Mouse (Mus musculus) testis, adult 10 weeks (tissue): ENCODE results near the gene Fbn1. TPM values are rescaled to one million over a fixed set of nuclear protein-coding genes. Genes with fewer than 3 reads are reported as not detected.

Experiments used
- polyA plus RNA-seq: library from polyadenylated mRNA; stranded (reverse); fragments of 350-450 nt; fragmentation: Illumina TruSeq; extraction: RNeasy Lipid Tissue Mini Kit (QIAGEN cat#74804); gene quantifications from one replicate; pipeline ENCODE4 v1.2.3, GENCODE M21; 2014; ENCODE audit warnings: low read depth, low replicate concordance

The Fbn1 gene
- polyA plus RNA-seq: 1.4 TPM

GRCm38 (mm10) chr2:125507893-125508292, at the start of gene Fbn1:
Gene Fbn1, minus strand, starts transcription at chr2:125507993.

DNA sequence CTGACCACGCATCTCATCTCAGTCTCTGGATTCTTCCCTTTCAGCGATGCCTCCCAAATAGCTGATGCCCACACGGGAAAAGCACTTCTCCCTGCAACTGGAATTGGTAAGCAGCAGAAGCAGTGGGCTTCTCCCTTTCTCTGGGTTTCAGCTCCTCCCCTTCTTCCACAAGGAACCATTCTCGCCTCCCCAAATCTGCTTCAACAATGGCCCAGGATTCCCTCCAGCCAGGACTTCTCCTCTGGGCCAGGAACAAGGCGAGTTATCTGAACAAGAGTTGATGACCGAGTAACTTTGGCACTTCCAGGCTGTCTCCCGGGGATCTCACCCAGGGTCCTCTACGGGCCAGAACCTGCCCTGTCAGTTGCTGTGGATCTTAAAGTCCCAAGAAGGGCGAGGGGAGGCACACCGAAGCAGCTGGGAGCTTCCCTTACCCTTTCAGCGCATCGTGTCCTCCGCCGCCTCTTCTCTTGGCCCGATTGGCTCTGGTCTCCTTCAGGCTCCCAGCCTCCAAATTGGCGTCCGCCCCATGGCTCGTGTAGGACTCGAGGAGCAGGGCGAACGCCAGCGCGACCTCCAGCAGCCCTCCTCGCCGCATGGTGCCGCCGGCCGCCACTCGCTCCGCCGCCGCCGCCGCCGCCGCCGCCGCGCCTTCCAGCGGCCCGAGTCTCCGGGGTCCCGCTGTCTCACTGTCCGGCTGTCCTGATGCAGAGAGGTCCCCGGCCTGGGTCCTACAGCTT, 2.6 kb downstream of the Fbn1 start, which contains the start of gene Gm9913:
Gene Gm9913, plus strand, starts transcription at position 84 of the 740 bp plus-strand sequence.

Other genes with a start within 250 kb of the Fbn1 start
- not detected for gene Gm9913, start 2.9 kb downstream of the Fbn1 start, polyA plus RNA-seq
- gene Cep152, start 117.1 kb upstream of the Fbn1 start, polyA plus RNA-seq: 3.0 TPM
- 46.0 TPM for gene Eid1, start 165.1 kb upstream of the Fbn1 start, polyA plus RNA-seq
- gene Shc4, start 216.2 kb upstream of the Fbn1 start, polyA plus RNA-seq: 17.8 TPM